Mouse (Mus musculus): ENCODE results near the gene Gm8005.
"Not testable (repeated sequence)": the region's sequence is repeated elsewhere in the genome, so short reads cannot be mapped to it uniquely, and the experiment has no call there.

The Gm8005 gene

GRCm38 (mm10) chr14:42439573-42439972 is at the start of gene Gm8005:
TSS of gene Gm8005 (minus strand) at chr14:42439673.
- DNase-seq (ENCODE audit: low spot score in 2 of 2): not testable (repeated sequence)

- not testable (repeated sequence) for DNase-seq (ENCODE audit: low spot score in 2 of 2)
Measured at GRCm38 (mm10) chr14:42463581-42463980, 24.1 kb upstream of the Gm8005 start, which contains the start of gene Gm8011. TSS of gene Gm8011 (plus strand) at chr14:42463881.

Measured in frontal cortex, postnatal 36 days (tissue).